ENCODE assay signal across 8 mouse cellular contexts in genomic region chr4:154967173-154967572, GRCm38 (mm10). TPM values are rescaled to one million over a fixed set of nuclear protein-coding genes. Genes with fewer than 3 reads are reported as not detected.
DNase-seq lines count a peak whose midpoint lies in the region; ATAC-seq and TF ChIP-seq lines count a peak whose summit lies in the region.

No protein-coding gene starts in this region.

- no peaks in the 10 kb centered on the region for H3K27me3 ChIP-seq in small intestine, adult 2 months (ENCODE audit: control insufficient read depth, insufficient read depth, low read length)

- WGBS in bone marrow, adult 2 months: 67% methylated on average over 5 of the region's 5 CpGs
- WGBS in small intestine, adult 2 months: 60% methylated on average over 5 of the region's 5 CpGs

- no peak for TF ChIP-seq POLR2A in bone marrow, adult 2 months (IDR thresholded peaks at IDR 0.05; ENCODE audit: borderline replicate concordance, control insufficient read depth, low read depth, low read length)
- TF ChIP-seq POLR2A in small intestine, adult 2 months (IDR thresholded peaks at IDR 0.05; ENCODE audit: low read depth, low read length): no peak

- H3K4me3 ChIP-seq in bone marrow, adult 2 months (replicated peaks; ENCODE audit: control insufficient read depth, low read depth, low read length): no peak overlapping the region
- H3K4me3 ChIP-seq in small intestine, adult 2 months (ENCODE audit: low read depth, low read length): no peak overlapping the region

- ATAC-seq in granulocyte monocyte progenitor cell, adult 5-6 weeks (replicated peaks; ENCODE audit: poor library complexity, severe bottlenecking): no peak

- no peak overlapping the region for H3K27ac ChIP-seq in bone marrow, adult 2 months (ENCODE audit: control insufficient read depth, insufficient read depth, low read depth, low read length, poor library complexity)
- H3K27ac ChIP-seq in small intestine, adult 2 months (ENCODE audit: insufficient read depth, low read depth, low read length): no peak overlapping the region

- peak; percentile 38 for DNase-seq in adrenal gland, postnatal 25 days
- no peak for DNase-seq in adrenal gland, postnatal 4 days (ENCODE audit: low spot score in 2 of 2)
- DNase-seq in left cerebral cortex, adult 18-20 months (ENCODE audit: low spot score in 2 of 2): peak; percentile 53 to 70
- DNase-seq in left cerebral cortex, adult 8-10 months (ENCODE audit: low spot score in 2 of 2): no peak
- DNase-seq in kidney, postnatal 25 days: peak; percentile 61 to 66

- peaks cover 2% of the 10 kb centered on the region for H3K4me1 ChIP-seq in bone marrow, adult 2 months (ENCODE audit: control insufficient read depth, insufficient read depth, low read length)
- H3K4me1 ChIP-seq in small intestine, adult 2 months (ENCODE audit: control insufficient read depth, insufficient read depth, insufficient read length, low read length): peaks cover 2% of the 10 kb centered on the region; the same call in 1 of the 2 replicates

- TF ChIP-seq CTCF in bone marrow, adult 2 months (IDR thresholded peaks at IDR 0.05; ENCODE audit: control insufficient read depth, insufficient read depth, low read length): peak; percentile 43; the same call in 1 of the 2 replicates
- TF ChIP-seq CTCF in small intestine, adult 2 months (IDR thresholded peaks at IDR 0.05; ENCODE audit: extremely low read depth, insufficient read length, insufficient replicate concordance, low read depth, low read length): peak; percentile 32; the same call in 1 of the 2 replicates

- peaks cover 32% of the 10 kb centered on the region for H3K36me3 ChIP-seq in small intestine, adult 2 months (ENCODE audit: control insufficient read depth, insufficient read depth, low read length)

RNA-seq across cellular contexts. Expression of gene Pank4, which starts 3.2 kb away (rescaled TPM):
- total RNA-seq in adrenal gland, postnatal 25 days (2021): 33.6 and 33.8 TPM in 2 replicates
- total RNA-seq in adrenal gland, postnatal 4 days (2021): 10 to 100 TPM; 32.4 to 39.2 TPM
- total RNA-seq in left cerebral cortex, adult 18-20 months (2021): 10 to 100 TPM; 38.3 to 46.8 TPM
- total RNA-seq in left cerebral cortex, adult 8-10 months (2022): 10 to 100 TPM; 35.5 to 44.7 (median 38.6) TPM
- 29.7 and 30.3 TPM in 2 replicates for polyA plus RNA-seq in bone marrow, adult 2 months (2011; ENCODE audit: insufficient read depth, insufficient read length, low replicate concordance, missing spikeins)
- 28.1 and 36.1 TPM in 2 replicates for polyA plus RNA-seq in small intestine, adult 2 months (2012; rRNA removed)
- total RNA-seq in granulocyte monocyte progenitor cell, adult 5-6 weeks (2014; fragmentation: Nextera tagmentation): 36.3 and 45.1 TPM in 2 replicates
- 17.3 and 20.8 TPM in 2 replicates for total RNA-seq in granulocyte monocyte progenitor cell, adult 5-6 weeks (2017)

RNA-seq across cellular contexts. Expression of gene Hes5, which starts 6.5 kb away (rescaled TPM):
- total RNA-seq in adrenal gland, postnatal 25 days (2021): not detected in 2 replicates
- 1 to 10 TPM in 1 of 2 experiments, under 1 TPM in 1; 0.96 to 2.2 TPM for total RNA-seq in adrenal gland, postnatal 4 days (2021)
- total RNA-seq in left cerebral cortex, adult 18-20 months (2021): 10 to 100 TPM; 35.7 to 36.1 TPM
- 10 to 100 TPM; 31.5 to 42.6 (median 41.9) TPM for total RNA-seq in left cerebral cortex, adult 8-10 months (2022)
- not detected in 2 replicates for polyA plus RNA-seq in bone marrow, adult 2 months (2011; ENCODE audit: insufficient read depth, insufficient read length, low replicate concordance, missing spikeins)
- polyA plus RNA-seq in small intestine, adult 2 months (2012; rRNA removed): 0.17 and 0.47 TPM in 2 replicates
- 0.85 TPM in 1 of 2 replicates, not detected in the other for total RNA-seq in granulocyte monocyte progenitor cell, adult 5-6 weeks (2014; fragmentation: Nextera tagmentation)
- total RNA-seq in granulocyte monocyte progenitor cell, adult 5-6 weeks (2017): 0.52 TPM in 1 of 2 replicates, not detected in the other

RNA-seq across cellular contexts. Expression of gene Tnfrsf14, which starts 38.8 kb away (rescaled TPM):
- 2.1 and 5.9 TPM in 2 replicates for total RNA-seq in adrenal gland, postnatal 25 days (2021)
- total RNA-seq in adrenal gland, postnatal 4 days (2021): 10 to 100 TPM; 10.6 to 13.2 TPM
- 1 to 10 TPM; 2.0 to 2.1 TPM for total RNA-seq in left cerebral cortex, adult 18-20 months (2021)
- 1 to 10 TPM; 1.5 to 3.0 (median 2.8) TPM for total RNA-seq in left cerebral cortex, adult 8-10 months (2022)
- polyA plus RNA-seq in bone marrow, adult 2 months (2011; ENCODE audit: insufficient read depth, insufficient read length, low replicate concordance, missing spikeins): 155 and 183 TPM in 2 replicates
- 66.3 and 177 TPM in 2 replicates for polyA plus RNA-seq in small intestine, adult 2 months (2012; rRNA removed)
- total RNA-seq in granulocyte monocyte progenitor cell, adult 5-6 weeks (2014; fragmentation: Nextera tagmentation): 85.4 and 110 TPM in 2 replicates
- 33.2 and 38.4 TPM in 2 replicates for total RNA-seq in granulocyte monocyte progenitor cell, adult 5-6 weeks (2017)

Comparison
In these comparisons a context has a peak if more than half of its experiments do, and no peak if none do; other contexts are left out.
1. DNase-seq: peak in adrenal gland, postnatal 25 days (single experiment), left cerebral cortex, adult 18-20 months (2 of 2) and kidney, postnatal 25 days (2 of 2); none in adrenal gland, postnatal 4 days (0 of 2) and left cerebral cortex, adult 8-10 months (0 of 2).
2. RNA of gene Hes5, which starts 6.5 kb away (total RNA-seq): 31.5 to 42.6 TPM in left cerebral cortex, adult 8-10 months and 35.7 to 36.1 TPM in left cerebral cortex, adult 18-20 months; 0.96 to 2.2 TPM in adrenal gland, postnatal 4 days, 0.52 to 0.85 TPM in granulocyte monocyte progenitor cell, adult 5-6 weeks and not detected in adrenal gland, postnatal 25 days; every median in the first group is over 10 times any median in the second.